In the genomic region with DNA sequence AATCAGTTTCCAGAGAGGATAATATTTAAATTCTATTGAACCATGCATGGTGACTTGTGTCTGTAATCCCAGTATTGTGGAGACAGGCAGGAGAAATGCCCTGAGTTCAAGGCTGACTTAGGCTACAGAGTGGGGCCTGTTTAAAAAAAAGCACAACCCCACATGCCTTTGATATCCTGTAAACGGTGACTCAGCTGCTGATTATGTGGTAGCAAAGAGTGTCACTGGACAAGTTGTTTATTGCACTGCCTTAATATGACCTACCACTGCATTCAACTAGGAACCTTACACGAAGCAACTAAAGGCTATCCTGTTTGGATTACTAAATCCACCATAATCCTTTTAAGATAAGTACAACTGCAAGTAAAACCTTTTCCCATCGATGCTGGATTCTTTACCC, we compare ENCODE assay signal across 22 mouse cellular contexts.
DNase-seq lines count a peak whose midpoint lies in the region; ATAC-seq and TF ChIP-seq lines count a peak whose summit lies in the region.
"Had no signal": no experiment of that assay in that cellular context is flagged by ENCODE, and none has a peak within 500 bp of the region (broad histone marks: within the 10 kb centered on the region; RNA-seq: fewer than 3 reads in every experiment).

No protein-coding gene starts in this region.

- TF ChIP-seq CTCF in Patski (IDR thresholded peaks at IDR 0.05) = no peak

- in situ Hi-C loops in Patski (cut with MboI; ENCODE audit: low pct_unique_long_range_greater_than_20kb) = no loop called here

- peak; percentile 67 for ATAC-seq in Patski
- no peak for ATAC-seq in granulocyte monocyte progenitor cell, adult 5-6 weeks (replicated peaks; ENCODE audit: poor library complexity, severe bottlenecking)
- no peak for ATAC-seq in erythroid progenitor cell, adult 5-6 weeks (replicated peaks; ENCODE audit: low FRiP score, poor library complexity, severe bottlenecking)
- ATAC-seq: forebrain, embryonic 14.5 days; forebrain, postnatal 0 days; hindbrain, postnatal 0 days; inflammation-experienced regulatory T-cells, adult 6 months; intestine, embryonic 16.5 days had no signal

- CTCF ChIA-PET in Patski (lab: Charles Lee) = no interaction called here

- H3K27me3 ChIP-seq in Patski = peaks cover 57% of the 10 kb centered on the region
- H3K27me3 ChIP-seq: hindbrain, embryonic 13.5 days had no signal

- POLR2A ChIA-PET in Patski (lab: Charles Lee) = no interaction called here

- peak; percentile 2 to 19 for DNase-seq in adrenal gland, adult (ENCODE audit: inconsistent age in 2 of 2, low spot score in 1 of 2)
- no peak for DNase-seq in adrenal gland, postnatal 10 days
- peak; percentile 20 for DNase-seq in retina, embryonic 14.5 days (ENCODE audit: low spot score)
- DNase-seq in retina, postnatal 1 day = no peak
- DNase-seq in Patski (ENCODE audit: low read depth, low spot score) = no peak
- no peak for DNase-seq in lung, postnatal 10 days
- DNase-seq: adrenal gland, postnatal 36 days; cerebellum, adult 18-20 months; cerebellum, adult 9-10 months; cerebellum, postnatal 14 days; forebrain, postnatal 0 days; gastrocnemius, adult 2 months; gastrocnemius, postnatal 25 days; heart, adult 2 months; kidney, adult 18-20 months had no signal

Comparison
In these comparisons a context has a peak if more than half of its experiments do, and no peak if none do; other contexts are left out.
1. DNase-seq: peak in adrenal gland, adult (2 of 2) and retina, embryonic 14.5 days (single experiment); none in adrenal gland, postnatal 10 days (single experiment), retina, postnatal 1 day (single experiment), Patski (single experiment) and lung, postnatal 10 days (single experiment).